Mouse (Mus musculus) brain, embryonic 18.5 days (tissue): ENCODE results near the gene Skiv2l.
"Not testable (repeated sequence)": the region's sequence is repeated elsewhere in the genome, so short reads cannot be mapped to it uniquely, and the experiment has no call there.

Experiments used
- DNase-seq: peaks from one replicate; pipeline ENCODE4 v3.0.0-alpha.2; 2012; ENCODE audit warnings: low read depth, low spot score

Skiv2l gene

GRCm38 (mm10) chr17:34874321-34874720 lies 24.3 kb upstream of the Skiv2l start:
- no peak for DNase-seq

- DNase-seq: no peak
Observed at GRCm38 (mm10) chr17:34865981-34866380, 16.0 kb upstream of the Skiv2l start.

GRCm38 (mm10) chr17:34862416-34863081 lies 12.5 kb upstream of the Skiv2l start, which contains the start of gene Cfb:
Cfb (minus strand) TSS chr17:34862518.
- DNase-seq: no peak

GRCm38 (mm10) chr17:34861704-34862415 lies 11.8 kb upstream of the Skiv2l start:
- DNase-seq: no peak

GRCm38 (mm10) chr17:34860514-34860913 lies 10.5 kb upstream of the Skiv2l start:
- no peak for DNase-seq

GRCm38 (mm10) chr17:34858670-34859069 lies 8.7 kb upstream of the Skiv2l start:
- no peak for DNase-seq

- no peak for DNase-seq
Observed at GRCm38 (mm10) chr17:34855825-34856224, 5.8 kb upstream of the Skiv2l start.

GRCm38 (mm10) chr17:34854761-34855160 lies 4.8 kb upstream of the Skiv2l start:
- DNase-seq: no peak

- DNase-seq: no peak
Observed at GRCm38 (mm10) chr17:34853511-34853910, 3.5 kb upstream of the Skiv2l start.

- DNase-seq: no peak
Observed at GRCm38 (mm10) chr17:34850517-34851125, 611 bp upstream of the Skiv2l start.

GRCm38 (mm10) chr17:34847615-34848014 lies 2.4 kb downstream of the Skiv2l start:
- no peak for DNase-seq

GRCm38 (mm10) chr17:34847192-34847591 lies 2.8 kb downstream of the Skiv2l start:
- DNase-seq: no peak

GRCm38 (mm10) chr17:34844884-34845283 lies 5.1 kb downstream of the Skiv2l start:
- DNase-seq: no peak

GRCm38 (mm10) chr17:34840736-34841307 lies 9.2 kb downstream of the Skiv2l start:
- no peak for DNase-seq

- DNase-seq: no peak
Observed at GRCm38 (mm10) chr17:34838785-34839184, 11.2 kb downstream of the Skiv2l start.

GRCm38 (mm10) chr17:34837464-34838324 lies 12.3 kb downstream of the Skiv2l start:
- no peak for DNase-seq

GRCm38 (mm10) chr17:34836856-34837221 lies 13.2 kb downstream of the Skiv2l start, which contains the start of the genes Stk19 and Dxo:
Stk19 (minus strand) TSS chr17:34836945.
Dxo (plus strand) TSS chr17:34837019.
- DNase-seq: peak; percentile 93

GRCm38 (mm10) chr17:34836155-34836855 lies 13.7 kb downstream of the Skiv2l start:
- DNase-seq: no peak

GRCm38 (mm10) chr17:34830776-34831175 lies 19.2 kb downstream of the Skiv2l start:
- not testable (repeated sequence) for DNase-seq

- no peak for DNase-seq
Observed at GRCm38 (mm10) chr17:34814818-34815370, 35.1 kb downstream of the Skiv2l start.
